Mouse (Mus musculus): ENCODE results near the gene Sec13.

The Sec13 gene

GRCm38 (mm10) chr6:113697222-113698205 lies 43.0 kb downstream of the Sec13 start:
- DNase-seq: no peak

GRCm38 (mm10) chr6:113696582-113697221 lies 43.8 kb downstream of the Sec13 start, which contains the start of gene Tatdn2:
TSS of gene Tatdn2 (plus strand) at chr6:113697050.
- DNase-seq: peak; percentile 98

DNA sequence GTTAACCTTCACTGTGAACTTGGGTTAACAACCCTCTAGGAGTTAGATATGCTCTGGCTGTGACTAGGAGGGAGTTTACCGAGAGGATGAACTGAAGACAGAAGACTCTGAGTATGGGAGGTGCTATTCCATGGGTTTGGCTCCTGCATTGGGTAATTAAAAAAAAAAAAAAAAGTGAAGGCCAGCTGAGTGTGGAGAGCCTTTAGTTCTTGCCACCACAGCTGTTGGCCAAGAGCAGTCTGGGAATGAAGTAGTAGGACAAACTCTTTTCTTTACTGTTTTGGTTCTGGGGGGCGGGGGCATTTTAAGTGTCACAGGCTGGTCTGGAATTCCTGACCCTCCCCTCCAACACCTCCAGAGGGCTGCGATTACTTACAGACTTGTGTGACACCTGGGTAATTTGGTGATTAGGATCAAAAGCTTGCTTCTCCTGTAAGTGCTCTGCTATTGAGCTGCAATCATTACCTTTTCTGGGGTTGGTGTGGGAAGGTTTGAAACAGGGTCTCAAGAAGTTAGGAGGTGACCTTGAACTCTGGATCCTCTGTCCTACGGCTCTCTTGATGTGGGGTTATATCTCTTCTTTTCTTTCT lies 44.7 kb downstream of the Sec13 start:
- no peak for DNase-seq

- DNase-seq: no peak
Measured at GRCm38 (mm10) chr6:113695203-113695602, 45.3 kb downstream of the Sec13 start.

GRCm38 (mm10) chr6:113693377-113693776 lies 47.2 kb downstream of the Sec13 start:
- no peak for DNase-seq

DNA sequence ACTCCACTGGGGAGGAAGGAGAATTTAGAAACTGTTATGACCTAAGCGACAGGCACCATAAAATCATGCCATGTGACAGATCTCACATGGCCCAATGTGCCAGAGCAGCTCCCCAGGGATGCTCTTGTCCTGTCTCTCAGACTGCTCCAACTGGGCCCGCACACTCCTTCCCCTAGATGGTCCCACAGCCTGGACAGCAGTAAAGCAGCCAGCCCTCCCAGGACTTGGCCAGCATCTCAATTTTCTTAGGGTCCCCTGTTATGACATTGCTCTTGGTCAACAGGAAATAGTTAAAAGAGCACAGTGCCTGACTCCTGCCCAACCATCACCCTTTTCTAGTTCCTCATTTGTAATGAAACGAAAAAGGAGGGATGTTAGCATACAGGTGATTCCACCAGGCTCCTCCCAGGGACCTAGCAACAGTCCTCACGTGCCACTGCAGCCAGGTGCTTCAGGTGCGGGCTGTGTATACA lies 47.8 kb downstream of the Sec13 start:
- peak; percentile 17 for DNase-seq

DNA sequence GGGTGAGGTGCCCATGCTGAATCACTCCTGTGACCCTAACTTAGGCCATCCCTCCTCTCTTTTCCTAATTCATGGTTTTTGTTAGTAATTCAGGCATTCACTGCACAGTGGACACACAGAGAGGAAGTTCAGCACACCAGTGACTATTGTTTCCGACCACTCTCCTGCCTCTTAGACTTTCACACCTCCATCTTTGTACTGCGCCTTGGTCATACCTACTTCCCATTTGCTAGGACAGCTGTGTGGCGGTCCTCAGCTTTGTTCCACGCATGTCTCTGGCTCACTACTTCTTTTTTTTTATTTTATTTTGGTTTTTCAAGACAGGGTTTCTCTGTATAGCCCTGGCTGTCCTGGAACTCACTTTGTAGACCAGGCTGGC lies 49.5 kb downstream of the Sec13 start:
- peak; percentile 32 for DNase-seq

DNA sequence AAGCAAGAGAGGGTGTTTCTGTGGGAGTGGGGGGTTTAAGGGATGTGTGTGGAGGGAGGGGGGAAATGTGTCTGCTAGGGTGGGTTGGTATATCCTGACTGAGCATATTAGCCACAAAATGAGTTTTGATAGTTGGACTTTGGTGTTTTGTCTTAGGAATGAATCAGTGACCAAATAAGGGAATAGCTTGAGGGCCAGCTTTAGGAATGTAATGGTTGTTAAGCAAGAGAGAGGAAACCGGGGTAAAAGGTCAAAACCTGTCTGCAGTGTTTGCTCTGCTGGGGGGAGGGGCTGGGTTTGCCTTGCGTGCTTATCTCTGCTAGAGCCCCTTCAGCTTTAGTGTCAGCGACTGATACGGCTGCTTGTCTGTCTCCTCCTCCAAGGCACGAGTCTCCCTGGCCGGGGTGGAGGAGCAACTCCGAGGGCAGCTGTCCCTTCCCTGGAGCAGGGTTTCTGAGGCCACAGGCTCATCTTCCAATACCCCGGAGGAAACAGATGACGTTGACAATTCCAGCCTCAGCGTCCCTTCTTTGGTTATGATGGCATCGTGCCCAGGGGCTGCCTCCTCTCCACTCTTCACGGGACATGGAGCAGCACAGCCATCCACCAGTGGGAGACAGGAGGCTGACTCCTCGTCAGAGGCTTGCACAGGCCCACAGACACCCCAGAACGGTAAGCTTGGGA lies 50.0 kb downstream of the Sec13 start:
- peak; percentile 90 for DNase-seq

DNA sequence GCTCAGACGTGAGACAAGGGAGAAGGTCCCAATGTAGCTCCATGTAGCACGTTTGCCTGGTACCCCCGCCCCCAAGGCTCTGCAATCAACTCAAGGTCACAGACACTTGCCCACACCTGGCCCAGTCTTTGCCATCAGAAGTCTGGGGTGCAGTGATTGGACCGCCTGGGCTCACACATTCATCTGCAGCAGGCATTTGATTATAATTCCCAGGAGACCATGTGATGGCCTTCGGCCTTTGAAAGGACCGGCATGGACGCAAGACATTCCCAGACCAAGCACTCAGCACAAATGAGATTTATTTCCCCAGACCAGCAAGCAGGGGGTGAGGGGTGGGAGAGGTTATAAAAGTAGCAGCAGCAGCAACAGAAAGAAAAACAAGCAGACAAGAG lies 50.5 kb downstream of the Sec13 start:
- DNase-seq: no peak

GRCm38 (mm10) chr6:113686551-113687125 lies 53.9 kb downstream of the Sec13 start:
- peak; percentile 87 for DNase-seq

DNA sequence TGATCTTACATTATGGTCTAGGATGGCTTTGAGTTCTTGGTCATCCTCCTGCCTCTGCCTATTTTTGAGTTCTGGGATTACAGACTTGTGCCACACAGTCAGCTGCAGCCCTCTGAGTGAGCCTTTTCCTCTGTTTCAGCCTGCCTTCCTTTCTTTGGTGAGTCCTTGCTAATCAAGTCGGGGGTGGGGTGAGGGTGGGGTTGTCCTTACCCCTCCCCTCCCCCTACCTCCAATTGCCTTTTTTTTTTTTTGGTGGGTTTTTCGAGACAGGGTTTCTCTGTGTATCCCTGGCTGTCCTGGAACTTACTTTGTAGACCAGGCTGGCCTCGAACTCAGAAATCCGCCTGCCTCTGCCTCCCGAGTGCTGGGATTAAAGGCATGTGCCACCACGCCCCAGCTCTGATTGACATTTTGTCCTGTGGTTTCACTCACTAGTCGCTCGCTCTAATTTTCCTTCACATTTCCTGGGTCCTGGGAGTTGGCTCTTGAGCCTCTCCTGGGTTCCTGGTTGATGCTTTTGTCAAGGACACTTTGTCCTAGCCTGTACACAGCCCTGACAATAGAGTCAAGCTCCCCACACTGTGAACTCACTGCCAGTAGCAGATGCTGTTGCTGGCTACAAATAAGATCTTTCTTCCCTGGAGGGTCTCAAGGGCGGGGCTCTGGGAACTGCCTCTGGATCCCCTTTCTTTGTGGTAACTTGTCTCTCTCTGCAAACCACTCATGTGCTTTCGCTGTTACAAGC lies 57.3 kb downstream of the Sec13 start:
- no peak for DNase-seq

DNA sequence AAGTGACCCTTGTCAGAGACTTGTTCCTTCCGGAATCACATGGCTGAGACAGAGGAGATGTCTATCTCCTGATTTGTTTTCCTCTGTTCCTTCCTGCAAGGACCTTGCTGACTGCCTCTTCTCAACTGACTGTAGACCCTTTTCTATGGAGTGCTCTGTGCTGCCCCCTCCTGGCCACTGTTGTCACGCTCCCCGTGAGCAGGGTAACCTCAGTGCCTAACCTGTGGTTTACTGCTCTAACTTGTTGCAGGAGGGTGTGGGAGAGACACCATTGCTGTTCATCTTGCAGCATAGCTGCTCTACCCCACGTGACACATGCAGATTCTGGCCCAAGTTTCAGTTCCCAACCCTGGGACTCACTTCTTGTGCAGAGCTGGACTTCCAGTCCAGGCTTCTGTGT lies 59.3 kb downstream of the Sec13 start:
- DNase-seq: peak; percentile 97

DNA sequence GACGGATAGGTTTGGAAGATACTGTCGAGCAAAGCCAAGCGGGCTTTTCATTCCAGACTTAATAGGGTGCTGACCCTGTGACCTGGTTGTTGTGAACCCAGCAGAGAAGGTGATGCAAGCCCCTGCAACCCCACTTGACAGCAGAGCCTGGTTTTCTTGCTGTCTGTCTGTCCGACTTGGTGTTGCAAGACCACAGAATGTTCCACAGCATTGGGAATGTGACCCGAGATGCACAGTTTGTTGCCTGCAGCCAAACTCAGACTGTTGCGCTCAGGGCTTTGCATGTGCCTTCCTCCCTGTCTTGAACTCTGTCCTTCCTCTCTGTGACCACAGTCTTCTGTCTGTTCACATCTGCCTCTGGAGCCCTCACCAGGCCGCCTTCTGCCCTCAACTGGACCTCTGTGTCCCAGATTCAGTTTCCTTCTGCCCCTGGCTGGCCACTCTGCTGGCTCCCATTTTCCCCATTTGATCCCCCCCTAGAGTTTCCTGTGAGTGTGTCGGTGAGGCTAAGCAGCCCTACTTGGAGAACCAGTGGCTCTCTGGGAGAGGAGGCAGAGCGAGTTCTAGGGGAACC lies 60.5 kb downstream of the Sec13 start:
- DNase-seq: peak; percentile 53

- DNase-seq: peak; percentile 48
Measured at GRCm38 (mm10) chr6:113678246-113679012, 62.1 kb downstream of the Sec13 start.

All from lung, postnatal 36 days (tissue).